In genomic region chr12:81788672-81789084, GRCm38 (mm10) we compare ENCODE assay signal across 8 mouse cellular contexts. TPM values are rescaled to one million over a fixed set of nuclear protein-coding genes. Genes with fewer than 3 reads are reported as not detected.
DNase-seq lines count a peak whose midpoint lies in the region; ATAC-seq lines count a peak whose summit lies in the region.

No protein-coding gene starts in this region.

- H3K27me3 ChIP-seq in limb, embryonic 11.5 days (ENCODE audit: control insufficient read depth, insufficient read depth, low read length): no peaks in the 10 kb centered on the region
- no peaks in the 10 kb centered on the region for H3K27me3 ChIP-seq in stomach, embryonic 15.5 days (replicated peaks)

- no peak; the same call in 1 of the 2 replicates for ATAC-seq in limb, embryonic 11.5 days (ENCODE audit: insufficient number of reproducible peaks, low FRiP score, low TSS enrichment, low read depth)
- ATAC-seq in monocyte, adult 5-6 weeks (replicated peaks; ENCODE audit: insufficient number of reproducible peaks, low FRiP score, low TSS enrichment, poor library complexity, severe bottlenecking): peak; percentile 90
- ATAC-seq in stomach, embryonic 15.5 days (ENCODE audit: insufficient read depth, low FRiP score, low read depth): no peak

- DNase-seq in 3T3-L1 (ENCODE audit: low read depth, low spot score) (peak; percentile 96), adipocyte (ENCODE audit: low spot score) (peak; percentile 91)
- DNase-seq in embryo, embryonic 10 days (ENCODE audit: low spot score): peak; percentile 90
- DNase-seq in gastrocnemius, postnatal 4 days (ENCODE audit: low spot score in 2 of 2): peak; percentile 81 to 87
- DNase-seq in kidney, adult 8-10 months: peak; percentile 89 to 96
- peak; percentile 96 for DNase-seq in limb, embryonic 11.5 days (ENCODE audit: low spot score)

- H3K4me3 ChIP-seq in limb, embryonic 11.5 days (ENCODE audit: low read depth, low read length): no peak overlapping the region
- H3K4me3 ChIP-seq in stomach, embryonic 15.5 days (replicated peaks): no peak overlapping the region

- WGBS in limb, embryonic 11.5 days: 8% methylated on average over 9 of the region's 9 CpGs
- 4% methylated on average over 9 of the region's 9 CpGs for WGBS in stomach, embryonic 15.5 days

- no peaks in the 10 kb centered on the region for H3K36me3 ChIP-seq in limb, embryonic 11.5 days (ENCODE audit: control insufficient read depth, insufficient read depth, low read length)
- no peaks in the 10 kb centered on the region for H3K36me3 ChIP-seq in stomach, embryonic 15.5 days

- 0 out of 2 replicates have a peak, but pooled peaks cover 2% of the 10 kb centered on the region for H3K4me1 ChIP-seq in limb, embryonic 11.5 days (ENCODE audit: control insufficient read depth, insufficient read depth, low read length)
- H3K4me1 ChIP-seq in stomach, embryonic 15.5 days: no peaks in the 10 kb centered on the region

- H3K9ac ChIP-seq in limb, embryonic 11.5 days (ENCODE audit: low read length): no peak overlapping the region
- no peak overlapping the region for H3K9ac ChIP-seq in stomach, embryonic 15.5 days

- no peak overlapping the region for H3K27ac ChIP-seq in limb, embryonic 11.5 days (replicated peaks; ENCODE audit: low read depth, low read length)
- H3K27ac ChIP-seq in stomach, embryonic 15.5 days: no peak overlapping the region

- no peaks in the 10 kb centered on the region for H3K9me3 ChIP-seq in limb, embryonic 11.5 days (ENCODE audit: control insufficient read depth, low read length)
- no peaks in the 10 kb centered on the region for H3K9me3 ChIP-seq in stomach, embryonic 15.5 days

- H3K4me2 ChIP-seq in limb, embryonic 11.5 days (ENCODE audit: low read depth, severe bottlenecking): no peak overlapping the region
- H3K4me2 ChIP-seq in stomach, embryonic 15.5 days: peak overlapping the region; percentile 29; the same call in 1 of the 2 replicates

RNA-seq across cellular contexts. Expression of gene Map3k9, which starts 7.7 kb away (rescaled TPM):
- under 1 TPM; 0.34 to 0.41 TPM for total RNA-seq in gastrocnemius, postnatal 4 days (2021)
- 0.60 and 0.61 TPM in 2 replicates for polyA plus RNA-seq in limb, embryonic 11.5 days (2014; fragmentation: Nextera tagmentation; extraction: Ambion mirVana)
- total RNA-seq in monocyte, adult 5-6 weeks (2017): 3.7 to 4.4 TPM (median 4.4 TPM) in 3 replicates
- 2.6 and 3.1 TPM in 2 replicates for polyA plus RNA-seq in stomach, embryonic 15.5 days (2015; fragmentation: Nextera tagmentation; extraction: Ambion mirVana)
